Mouse (Mus musculus) midbrain, postnatal 0 days (tissue): ENCODE data around the gene Cers5. TPM values are rescaled to one million over a fixed set of nuclear protein-coding genes. Genes with fewer than 3 reads are reported as not detected.

Source experiments
- ATAC-seq: fragments of 200-750 bp; cut with Nextera tagmentation; 2 replicates; pipeline ENCODE4 v1.8.0; 2017; ENCODE audit warnings: moderate number of reproducible peaks, mild to moderate bottlenecking, moderate TSS enrichment, moderate library complexity; ENCODE audit not compliant: low FRiP score
- DNase-seq: peaks from one replicate; pipeline ENCODE4 v3.0.0-alpha.2; 2015; ENCODE audit warnings: low spot score
- H3K27ac ChIP-seq: fragments of 300-500 bp; sonication (generic); 2 replicates; pipeline ENCODE4 v1.5.1; 2014; ENCODE audit warnings: low read depth, mild to moderate bottlenecking, low read length, mixed read lengths
- H3K27me3 ChIP-seq: fragments of 300-500 bp; sonication (generic); 2 replicates; pipeline ENCODE4 v1.6.1; 2014; ENCODE audit warnings: low read length, control low read depth, mixed read lengths; ENCODE audit not compliant: insufficient read depth
- H3K36me3 ChIP-seq: fragments of 300-500 bp; sonication (generic); 2 replicates; pipeline ENCODE4 v1.6.1; 2014; ENCODE audit warnings: low read length, control low read depth, mixed read lengths; ENCODE audit not compliant: insufficient read depth
- H3K4me1 ChIP-seq: fragments of 300-500 bp; sonication (generic); 2 replicates; pipeline ENCODE4 v1.6.1; 2014; ENCODE audit warnings: mild to moderate bottlenecking, control low read depth, antibody characterized with exemption, low read length, mixed read lengths; ENCODE audit not compliant: insufficient read depth
- H3K4me2 ChIP-seq: fragments of 300-500 bp; sonication (generic); 2 replicates; pipeline ENCODE4 v1.6.1; 2014; ENCODE audit warnings: low read depth, mild to moderate bottlenecking, low read length, mixed read lengths; ENCODE audit not compliant: poor library complexity, severe bottlenecking
- H3K4me3 ChIP-seq: fragments of 300-500 bp; sonication (generic); 2 replicates; pipeline ENCODE4 v1.5.1; 2014; ENCODE audit warnings: low read depth, mild to moderate bottlenecking, low read length, moderate library complexity
- H3K9ac ChIP-seq: fragments of 300-500 bp; sonication (generic); replicated peaks from 2 replicates; pipeline ENCODE4 v1.6.1; 2014; ENCODE audit warnings: mild to moderate bottlenecking, low read length, moderate library complexity, mixed read lengths; ENCODE audit not compliant: poor library complexity, severe bottlenecking
- H3K9me3 ChIP-seq: fragments of 300-500 bp; sonication (generic); 2 replicates; pipeline ENCODE4 v1.6.1; 2016; ENCODE audit warnings: low read length, control low read depth
- CTCF ChIP-seq: IDR thresholded peaks from 2 replicates; pipeline ENCODE4 v1.5.1; 2016; ENCODE audit warnings: antibody characterized with exemption, mild to moderate bottlenecking
- WGBS: fragments of 180-500 bp; shearing (Covaris S2); extraction: QIAGEN DNeasy Blood & Tissue Kit; methylation state at CpG from one replicate; pipeline ENCODE4 v1.1.7; 2014; 5-methylcytosine and 5-hydroxymethylcytosine counted together
- polyA plus RNA-seq: library from polyadenylated mRNA; unstranded; fragments of >200 nt; fragmentation: Nextera tagmentation; extraction: Ambion mirVana; gene quantifications from 2 replicates; pipeline ENCODE4 v1.2.1, GENCODE M21; 2015
- total RNA-seq: library from RNA; depleted of rRNA; stranded (reverse); fragments of >200 nt; gene quantifications from 2 replicates; pipeline ENCODE4 v1.2.3, GENCODE M21; 2014

Cers5 gene
- total and polyA plus RNA-seq, 2 experiments from 2014 or later = 76.8 to 94.2 TPM

- DNase-seq (no peak), ATAC-seq (no peak)
These were observed 56.5 kb downstream of the Cers5 start for GRCm38 (mm10) chr15:99715982-99716746.

DNA sequence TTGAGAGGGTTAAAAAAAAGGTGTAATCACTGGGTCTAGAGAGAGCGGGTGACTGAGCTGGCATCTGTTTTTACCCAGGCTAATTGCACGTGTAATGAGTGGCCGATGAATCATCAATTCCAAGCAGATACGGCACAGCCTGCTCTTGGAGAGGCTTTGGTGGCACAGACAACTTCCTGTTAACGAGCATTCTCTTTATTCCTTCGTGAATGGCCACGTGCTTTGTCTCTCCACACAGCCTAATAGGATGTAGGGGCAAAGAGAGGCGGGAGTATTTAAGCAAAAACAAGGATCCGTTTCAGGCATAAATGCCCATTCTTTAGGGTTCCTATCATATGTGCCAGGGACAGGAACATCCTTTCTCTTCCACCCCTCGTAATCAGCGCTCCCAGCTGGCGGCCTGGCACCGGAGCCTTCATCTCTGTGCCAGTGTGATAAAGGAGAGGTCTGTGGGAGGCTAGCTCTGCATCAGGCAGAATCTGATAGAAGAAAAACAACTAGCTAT, 57.3 kb downstream of the Cers5 start:
- WGBS = 55% methylated on average over 13 of the region's 13 CpGs
- Histone ChIP-seq H3K27ac (peak overlapping the region; percentile 51), H3K4me3 (no peak overlapping the region), H3K9me3 (no peaks in the 10 kb centered on the region), H3K4me2 (no peak overlapping the region), H3K27me3 (no peaks in the 10 kb centered on the region), H3K36me3 (peaks cover 45% of the 10 kb centered on the region), H3K9ac (no peak overlapping the region), H3K4me1 (no peaks in the 10 kb centered on the region)
- ATAC-seq (no peak), DNase-seq (peak; percentile 57)
- no peak for TF ChIP-seq CTCF

More at GRCm38 (mm10) chr15:99715982-99716746, 56.5 kb downstream of the Cers5 start:
- H3K4me1 ChIP-seq = no peaks in the 10 kb centered on the region
- H3K27ac ChIP-seq = peak overlapping the region; percentile 51; the same call in 1 of the 2 replicates
- no peak overlapping the region for H3K9ac ChIP-seq
- peaks cover 42% of the 10 kb centered on the region for H3K36me3 ChIP-seq
- WGBS = 77% methylated on average over 11 of the region's 11 CpGs
- no peak overlapping the region for H3K4me2 ChIP-seq
- H3K4me3 ChIP-seq = no peak overlapping the region
- no peaks in the 10 kb centered on the region for H3K9me3 ChIP-seq
- no peak for TF ChIP-seq CTCF
- H3K27me3 ChIP-seq = no peaks in the 10 kb centered on the region

GRCm38 (mm10) chr15:99714858-99715257, 57.8 kb downstream of the Cers5 start:
- Histone ChIP-seq H3K36me3 (peaks cover 49% of the 10 kb centered on the region), H3K27ac (peak overlapping the region; percentile 51), H3K4me1 (no peaks in the 10 kb centered on the region), H3K9ac (no peak overlapping the region), H3K4me2 (no peak overlapping the region), H3K27me3 (no peaks in the 10 kb centered on the region), H3K9me3 (no peaks in the 10 kb centered on the region), H3K4me3 (no peak overlapping the region)
- ATAC-seq (peak; percentile 38; the same call in 1 of the 2 replicates), DNase-seq (peak; percentile 87)
- 36% methylated on average over 6 of the region's 7 CpGs for WGBS
- peak; percentile 98 for TF ChIP-seq CTCF

DNA sequence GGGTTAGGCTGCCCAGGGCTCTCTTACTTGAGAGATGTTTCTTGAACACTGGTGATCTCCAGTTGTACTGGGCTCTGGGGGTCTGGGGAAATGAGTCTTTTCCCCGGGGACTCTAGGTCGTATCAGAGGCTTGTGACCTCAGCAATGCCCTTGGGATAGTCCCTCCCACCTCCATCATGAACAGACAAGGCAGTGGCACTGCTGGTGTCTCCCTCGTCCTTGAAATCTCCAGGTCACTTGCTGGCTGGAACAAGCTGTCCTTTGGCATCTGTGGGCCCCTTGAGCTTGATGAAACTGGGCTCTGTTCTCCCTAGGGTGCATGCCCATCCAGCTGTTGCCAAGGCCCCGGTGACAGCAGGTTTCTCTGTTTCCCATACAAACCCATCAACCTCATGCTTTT, 58.5 kb downstream of the Cers5 start:
- no peak overlapping the region for H3K4me2 ChIP-seq
- no peak for ATAC-seq
- DNase-seq = no peak
- no peaks in the 10 kb centered on the region for H3K4me1 ChIP-seq
- WGBS = 74% methylated on average over 4 of the region's 4 CpGs
- H3K36me3 ChIP-seq = peaks cover 56% of the 10 kb centered on the region
- no peak for TF ChIP-seq CTCF
- H3K9me3 ChIP-seq = no peaks in the 10 kb centered on the region
- H3K9ac ChIP-seq = no peak overlapping the region
- H3K27me3 ChIP-seq = no peaks in the 10 kb centered on the region
- no peak overlapping the region for H3K4me3 ChIP-seq
- peak overlapping the region; percentile 26 for H3K27ac ChIP-seq

- H3K4me2 ChIP-seq = no peak overlapping the region
- H3K36me3 ChIP-seq = peaks cover 62% of the 10 kb centered on the region
- ATAC-seq (0 out of 2 replicates have a peak, but pooled peaks have one; percentile 12), DNase-seq (no peak)
- H3K27ac ChIP-seq = no peak overlapping the region
- no peaks in the 10 kb centered on the region for H3K9me3 ChIP-seq
- H3K9ac ChIP-seq = no peak overlapping the region
- WGBS = 82% methylated on average over 3 of the region's 3 CpGs
- H3K4me1 ChIP-seq = no peaks in the 10 kb centered on the region
- no peaks in the 10 kb centered on the region for H3K27me3 ChIP-seq
- TF ChIP-seq CTCF = 0 out of 2 replicates have a peak, but pooled peaks have one; percentile 6
- no peak overlapping the region for H3K4me3 ChIP-seq
These were observed 59.1 kb downstream of the Cers5 start for GRCm38 (mm10) chr15:99713569-99713968.
